Mouse (Mus musculus) forebrain, postnatal 0 days (tissue): ENCODE results near the gene Eml4. TPM values are rescaled to one million over a fixed set of nuclear protein-coding genes. Genes with fewer than 3 reads are reported as not detected.

Experiments
- ATAC-seq: fragments of 200-750 bp; cut with Nextera tagmentation; 2 replicates; pipeline ENCODE4 v1.8.0; 2017; ENCODE audit warnings: mild to moderate bottlenecking, moderate library complexity
- DNase-seq: peaks from one replicate; pipeline ENCODE4 v3.0.0-alpha.2; 2015
- H3K27ac ChIP-seq: fragments of 300-500 bp; sonication (generic); 2 replicates; pipeline ENCODE4 v1.5.1; 2014; ENCODE audit warnings: low read depth, mild to moderate bottlenecking, antibody characterized with exemption, low read length, moderate library complexity, mixed read lengths
- H3K27me3 ChIP-seq: fragments of 300-500 bp; sonication (generic); 2 replicates; pipeline ENCODE4 v1.6.1; 2014; ENCODE audit warnings: mild to moderate bottlenecking, low read length, mixed read lengths; ENCODE audit not compliant: insufficient read depth
- H3K36me3 ChIP-seq: fragments of 300-500 bp; sonication (generic); 2 replicates; pipeline ENCODE4 v1.6.1; 2014; ENCODE audit warnings: mild to moderate bottlenecking, moderate library complexity; ENCODE audit not compliant: insufficient read depth
- H3K4me1 ChIP-seq: fragments of 300-500 bp; sonication (generic); 2 replicates; pipeline ENCODE4 v1.6.1; 2014; ENCODE audit warnings: antibody characterized with exemption; ENCODE audit not compliant: insufficient read depth
- H3K4me2 ChIP-seq: fragments of 300-500 bp; sonication (generic); 2 replicates; pipeline ENCODE4 v1.6.1; 2014; ENCODE audit warnings: low read depth, mild to moderate bottlenecking, moderate library complexity
- H3K4me3 ChIP-seq: fragments of 300-500 bp; sonication (generic); 2 replicates; pipeline ENCODE4 v1.5.1; 2014; ENCODE audit warnings: low read depth, low read length, mixed read lengths
- H3K9ac ChIP-seq: fragments of 300-500 bp; sonication (generic); 2 replicates; pipeline ENCODE4 v1.6.1; 2014; ENCODE audit warnings: mild to moderate bottlenecking
- H3K9me3 ChIP-seq: fragments of 300-500 bp; sonication (generic); 2 replicates; pipeline ENCODE4 v1.6.1; 2016; ENCODE audit warnings: low read length
- CTCF ChIP-seq: sonication (generic); IDR thresholded peaks from 2 replicates; pipeline ENCODE4 v1.5.1; 2016; ENCODE audit warnings: antibody characterized with exemption, control low read depth, low read depth
- WGBS: fragments of 180-500 bp; shearing (Covaris S2); extraction: QIAGEN DNeasy Blood & Tissue Kit; methylation state at CpG from one replicate; pipeline ENCODE4 v1.1.7; 2014; 5-methylcytosine and 5-hydroxymethylcytosine counted together
- polyA plus RNA-seq: library from polyadenylated mRNA; unstranded; fragments of >200 nt; fragmentation: Nextera tagmentation; extraction: Ambion mirVana; gene quantifications from 2 replicates; pipeline ENCODE4 v1.2.1, GENCODE M21; 2015
- total RNA-seq: library from RNA; depleted of rRNA; stranded (reverse); fragments of >200 nt; gene quantifications from 2 replicates; pipeline ENCODE4 v1.2.3, GENCODE M21; 2014

Gene Eml4
- total and polyA plus RNA-seq, 2 experiments from 2014 or later, result 20.0 to 58.7 TPM

GRCm38 (mm10) chr17:83453587-83453986, 102.9 kb downstream of the Eml4 start:
- ATAC-seq, result no peak
- Histone ChIP-seq H3K27ac (no peak overlapping the region), H3K9me3 (no peaks in the 10 kb centered on the region), H3K9ac (no peak overlapping the region), H3K4me3 (no peak overlapping the region), H3K27me3 (no peaks in the 10 kb centered on the region), H3K4me1 (no peaks in the 10 kb centered on the region), H3K4me2 (no peak overlapping the region), H3K36me3 (peaks cover 24% of the 10 kb centered on the region)
- 83% methylated on average over 5 of the region's 5 CpGs for WGBS
- DNase-seq, result no peak
- no peak for TF ChIP-seq CTCF

GRCm38 (mm10) chr17:83457271-83457670, 106.5 kb downstream of the Eml4 start:
- no peaks in the 10 kb centered on the region for H3K27me3 ChIP-seq

GRCm38 (mm10) chr17:83465969-83466368, 115.2 kb downstream of the Eml4 start:
- no peak overlapping the region for H3K4me2 ChIP-seq
- H3K9me3 ChIP-seq, result no peaks in the 10 kb centered on the region
- H3K36me3 ChIP-seq, result peaks cover 34% of the 10 kb centered on the region
- TF ChIP-seq CTCF, result no peak
- WGBS, result 93% methylated on average over 5 of the region's 5 CpGs
- no peak for ATAC-seq
- no peak overlapping the region for H3K9ac ChIP-seq
- H3K27ac ChIP-seq, result no peak overlapping the region
- no peaks in the 10 kb centered on the region for H3K4me1 ChIP-seq
- DNase-seq, result no peak
- no peak overlapping the region for H3K4me3 ChIP-seq
- H3K27me3 ChIP-seq, result no peaks in the 10 kb centered on the region

More at GRCm38 (mm10) chr17:83457271-83457670, 106.5 kb downstream of the Eml4 start:
- H3K9ac ChIP-seq, result no peak overlapping the region
- peaks cover 20% of the 10 kb centered on the region for H3K36me3 ChIP-seq
- no peak overlapping the region for H3K4me2 ChIP-seq
- WGBS, result 89% methylated on average over 1 of the region's 1 CpGs
- H3K4me3 ChIP-seq, result no peak overlapping the region
- no peak overlapping the region for H3K27ac ChIP-seq
- no peak for TF ChIP-seq CTCF
- DNase-seq (no peak), ATAC-seq (no peak)
- no peaks in the 10 kb centered on the region for H3K9me3 ChIP-seq
- no peaks in the 10 kb centered on the region for H3K4me1 ChIP-seq

GRCm38 (mm10) chr17:83466697-83467251, 116.0 kb downstream of the Eml4 start:
- no peak overlapping the region for H3K9ac ChIP-seq
- no peaks in the 10 kb centered on the region for H3K9me3 ChIP-seq
- WGBS, result 85% methylated on average over 6 of the region's 6 CpGs
- peaks cover 34% of the 10 kb centered on the region for H3K36me3 ChIP-seq
- H3K4me1 ChIP-seq, result no peaks in the 10 kb centered on the region
- ATAC-seq, result no peak
- no peak overlapping the region for H3K27ac ChIP-seq
- no peak for DNase-seq
- TF ChIP-seq CTCF, result no peak
- H3K4me3 ChIP-seq, result no peak overlapping the region
- no peak overlapping the region for H3K4me2 ChIP-seq
- no peaks in the 10 kb centered on the region for H3K27me3 ChIP-seq

GRCm38 (mm10) chr17:83469586-83469985, 118.9 kb downstream of the Eml4 start:
- DNase-seq (no peak), ATAC-seq (no peak)
- H3K4me1 ChIP-seq, result no peaks in the 10 kb centered on the region
- H3K36me3 ChIP-seq, result peaks cover 46% of the 10 kb centered on the region
- no peak overlapping the region for H3K4me3 ChIP-seq
- H3K4me2 ChIP-seq, result no peak overlapping the region
- no peak overlapping the region for H3K27ac ChIP-seq
- TF ChIP-seq CTCF, result no peak
- no peak overlapping the region for H3K9ac ChIP-seq
- H3K9me3 ChIP-seq, result no peaks in the 10 kb centered on the region
- H3K27me3 ChIP-seq, result no peaks in the 10 kb centered on the region
- WGBS, result 88% methylated on average over 2 of the region's 2 CpGs

GRCm38 (mm10) chr17:83477089-83477488, 126.4 kb downstream of the Eml4 start:
- 99% methylated on average over 12 of the region's 12 CpGs for WGBS
- peaks cover 82% of the 10 kb centered on the region for H3K36me3 ChIP-seq
- no peak for TF ChIP-seq CTCF

GRCm38 (mm10) chr17:83481551-83481950, 130.8 kb downstream of the Eml4 start:
- Histone ChIP-seq H3K27ac (no peak overlapping the region), H3K27me3 (no peaks in the 10 kb centered on the region), H3K4me3 (no peak overlapping the region), H3K4me1 (no peaks in the 10 kb centered on the region), H3K9me3 (no peaks in the 10 kb centered on the region), H3K9ac (no peak overlapping the region), H3K4me2 (no peak overlapping the region), H3K36me3 (peaks cover 43% of the 10 kb centered on the region)
- peak; percentile 8 for DNase-seq
- 68% methylated on average over 7 of the region's 7 CpGs for WGBS
- ATAC-seq, result no peak
- TF ChIP-seq CTCF, result no peak

More at GRCm38 (mm10) chr17:83477089-83477488, 126.4 kb downstream of the Eml4 start:
- Histone ChIP-seq H3K4me1 (no peaks in the 10 kb centered on the region), H3K27me3 (no peaks in the 10 kb centered on the region), H3K9ac (no peak overlapping the region), H3K27ac (no peak overlapping the region), H3K9me3 (no peaks in the 10 kb centered on the region), H3K4me3 (no peak overlapping the region), H3K4me2 (no peak overlapping the region)
- ATAC-seq, result no peak
- DNase-seq, result no peak
